Mouse (Mus musculus): ENCODE data around the gene Atg7. TPM values are rescaled to one million over a fixed set of nuclear protein-coding genes. Genes with fewer than 3 reads are reported as not detected.

The Atg7 gene
- 30.6 TPM for total RNA-seq (2023)

GRCm38 (mm10) chr6:114642601-114643528, at the start of gene Atg7:
TSS of gene Atg7 (plus strand) at chr6:114643097.

Other genes starting within 250 kb of the Atg7 start
- not detected for gene Hrh1, start 245.2 kb upstream of the Atg7 start, total RNA-seq (2023)